Mouse (Mus musculus) granulocyte monocyte progenitor cell, adult 5-6 weeks (primary cell): ENCODE results near the gene Kdm2a. TPM values are rescaled to one million over a fixed set of nuclear protein-coding genes. Genes with fewer than 3 reads are reported as not detected.

Source experiments
- ATAC-seq: replicated peaks from 2 replicates; pipeline ENCODE4 v1.8.0; 2016; ENCODE audit warnings: mild to moderate bottlenecking, moderate TSS enrichment, inconsistent platforms; ENCODE audit not compliant: poor library complexity, severe bottlenecking
- total RNA-seq, 2 experiments: library from RNA; stranded (forward) in 1 of 2; stranded (reverse) in 1 of 2; fragments of 200-712, 200-1000 nt in 1 of 2; fragments of >200 nt in 1 of 2; fragmentation: Nextera tagmentation in 1 of 2; gene quantifications; 2 replicates each; pipeline ENCODE4 v1.2.3; 2014 to 2017

The Kdm2a gene
- total RNA-seq, 2 experiments from 2014 or later = 46.5 to 62.9 TPM

- ATAC-seq = 0 out of 2 replicates have a peak, but pooled peaks have one; percentile 5
These were observed 64.8 kb downstream of the Kdm2a start for GRCm38 (mm10) chr19:4333100-4333775.

- peak; percentile 23 for ATAC-seq
These were observed 65.4 kb downstream of the Kdm2a start for GRCm38 (mm10) chr19:4332653-4333052.

- ATAC-seq = no peak
These were observed 66.8 kb downstream of the Kdm2a start for GRCm38 (mm10) chr19:4331273-4331672.

DNA sequence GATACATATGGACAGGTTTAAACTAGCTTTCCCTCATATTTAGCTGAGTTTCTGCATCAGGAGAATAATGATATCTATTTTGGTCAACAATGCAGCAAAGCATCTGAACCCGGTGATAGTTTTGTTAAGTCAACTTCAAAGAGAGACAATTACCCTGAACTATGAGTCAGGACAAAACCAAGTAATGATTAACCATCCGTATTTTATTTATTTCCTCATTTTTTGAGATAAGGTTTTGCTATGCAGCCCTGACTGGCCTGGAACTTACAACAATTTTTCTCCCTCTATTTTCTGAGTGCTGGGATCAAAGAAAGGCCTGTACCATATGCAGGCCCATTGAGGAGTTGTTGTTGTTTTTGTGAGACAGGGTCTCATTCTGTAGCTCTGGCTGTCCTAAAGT is 67.5 kb downstream of the Kdm2a start:
- ATAC-seq = no peak

- ATAC-seq = no peak
These were observed 69.3 kb downstream of the Kdm2a start for GRCm38 (mm10) chr19:4328737-4329304.

- ATAC-seq = no peak
These were observed 71.2 kb downstream of the Kdm2a start for GRCm38 (mm10) chr19:4326881-4327280.

- ATAC-seq = no peak
These were observed 72.0 kb downstream of the Kdm2a start for GRCm38 (mm10) chr19:4326106-4326505.

DNA sequence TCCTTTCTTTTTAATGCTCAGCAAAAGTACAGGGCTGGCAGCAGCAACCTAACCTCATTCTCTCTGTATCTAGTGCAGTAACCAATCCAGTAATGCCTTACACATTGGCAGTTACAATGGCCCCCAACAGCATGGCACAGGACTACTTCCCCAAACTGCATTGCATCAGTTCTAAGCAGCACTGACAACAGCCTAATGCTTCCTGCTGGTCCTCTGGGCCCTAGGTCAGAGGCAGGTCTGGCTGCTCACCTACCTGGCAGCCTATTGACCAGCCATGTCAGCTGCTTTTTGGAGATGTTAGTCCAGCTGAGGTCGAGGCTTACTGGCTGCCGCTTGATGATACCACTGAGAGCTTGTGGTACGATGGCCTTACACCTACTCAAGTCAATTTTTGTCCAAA is 76.0 kb downstream of the Kdm2a start:
- ATAC-seq = peak; percentile 98

GRCm38 (mm10) chr19:4321622-4322021 is 76.5 kb downstream of the Kdm2a start:
- ATAC-seq = no peak

DNA sequence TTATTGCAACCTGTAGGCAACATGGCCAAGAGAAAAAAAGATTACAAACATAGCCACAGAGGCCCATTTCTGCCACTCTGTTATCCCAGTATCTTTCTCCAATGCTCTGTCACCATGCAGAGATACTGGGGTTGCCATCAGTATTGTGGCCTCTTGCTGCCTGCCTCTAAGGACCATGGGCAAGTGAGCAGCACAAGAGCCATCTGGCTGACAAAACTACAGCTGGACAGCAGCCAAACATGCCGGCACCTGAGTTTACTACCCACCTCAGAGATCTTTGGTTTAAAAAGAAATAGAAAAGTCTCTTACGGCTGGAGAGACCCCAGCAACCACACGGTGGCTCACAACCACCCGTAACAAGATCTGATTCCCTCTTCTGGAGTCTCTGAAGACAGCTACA is 78.8 kb downstream of the Kdm2a start:
- ATAC-seq = no peak

GRCm38 (mm10) chr19:4317181-4317580 is 80.9 kb downstream of the Kdm2a start:
- ATAC-seq = no peak

DNA sequence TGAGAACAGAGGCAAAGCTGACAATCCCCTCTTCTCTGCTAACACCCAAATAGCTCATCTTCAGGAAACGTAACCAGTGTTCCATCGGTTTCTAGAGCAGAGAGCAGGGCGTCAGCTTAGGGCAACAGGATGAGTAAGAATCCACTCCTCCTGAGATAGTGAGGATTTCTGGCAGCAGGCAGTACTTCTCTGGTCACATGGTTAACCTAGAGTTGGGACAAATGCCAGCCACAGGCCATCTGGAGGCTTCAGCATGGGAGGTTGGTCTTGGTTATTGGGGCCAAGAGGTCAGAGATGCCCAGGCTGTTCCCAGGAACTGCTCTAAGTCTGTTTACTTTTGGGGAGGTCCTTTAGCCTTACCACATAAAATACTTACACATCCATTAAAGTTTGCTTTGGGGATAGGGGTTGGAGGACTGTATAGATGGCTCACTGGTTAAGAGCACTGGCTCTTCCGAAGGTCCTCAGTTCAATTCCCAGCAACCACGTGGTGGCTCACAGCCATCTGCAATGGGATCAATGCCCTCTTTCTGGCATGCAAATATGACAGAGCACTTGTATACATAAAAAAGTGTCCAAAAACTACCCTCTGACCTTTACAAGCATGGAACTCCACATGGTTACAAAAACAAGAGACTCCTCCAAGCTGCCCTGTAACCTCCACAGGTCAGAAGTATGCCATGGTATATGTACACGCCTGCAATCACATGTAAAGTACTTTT is 82.7 kb downstream of the Kdm2a start:
- ATAC-seq = no peak

DNA sequence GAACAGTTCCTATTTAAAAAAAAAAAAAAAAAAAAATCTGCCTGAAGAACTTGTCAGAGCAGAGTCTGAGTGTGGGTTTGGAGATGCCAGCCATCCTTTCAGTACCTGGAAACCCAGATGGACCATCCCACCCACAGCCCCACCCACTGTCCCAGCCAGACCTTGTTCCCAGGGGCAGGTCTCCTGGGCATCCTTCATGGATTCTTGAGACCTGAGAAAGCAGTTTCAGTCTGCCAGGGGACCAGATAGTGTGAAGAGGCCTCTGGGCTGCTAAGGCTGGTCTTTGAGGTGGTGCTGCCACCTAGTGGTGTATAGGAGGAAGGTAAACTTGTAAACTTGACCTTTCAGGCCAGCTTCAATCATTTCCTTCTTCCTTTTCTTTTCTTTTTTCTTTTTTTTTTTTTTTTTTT is 88.3 kb downstream of the Kdm2a start:
- ATAC-seq = peak; percentile 53

DNA sequence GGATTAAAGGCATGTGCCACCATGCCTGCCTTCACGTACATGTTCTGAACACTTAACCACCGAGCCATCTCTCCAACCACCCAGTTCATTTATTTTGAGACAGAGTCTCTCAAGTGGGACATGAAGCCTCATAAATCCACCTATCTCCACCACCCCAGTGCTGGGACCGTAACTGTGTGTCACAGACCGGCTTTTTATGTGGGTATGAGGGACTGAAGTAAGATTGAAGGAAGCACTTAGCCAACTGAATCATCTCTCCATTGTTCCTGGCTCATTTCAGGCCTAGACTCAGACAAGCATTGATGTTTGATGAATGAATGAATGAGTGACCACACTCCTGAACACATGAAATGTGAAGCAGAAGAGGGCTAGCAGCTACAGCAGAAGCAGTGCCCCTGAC is 88.8 kb downstream of the Kdm2a start:
- no peak for ATAC-seq

GRCm38 (mm10) chr19:4306190-4306577 is 91.9 kb downstream of the Kdm2a start, which contains the start of gene Grk2:
Gene Grk2, minus strand, starts transcription at chr19:4306222.
- ATAC-seq = peak; percentile 12; the same call in 1 of the 2 replicates

DNA sequence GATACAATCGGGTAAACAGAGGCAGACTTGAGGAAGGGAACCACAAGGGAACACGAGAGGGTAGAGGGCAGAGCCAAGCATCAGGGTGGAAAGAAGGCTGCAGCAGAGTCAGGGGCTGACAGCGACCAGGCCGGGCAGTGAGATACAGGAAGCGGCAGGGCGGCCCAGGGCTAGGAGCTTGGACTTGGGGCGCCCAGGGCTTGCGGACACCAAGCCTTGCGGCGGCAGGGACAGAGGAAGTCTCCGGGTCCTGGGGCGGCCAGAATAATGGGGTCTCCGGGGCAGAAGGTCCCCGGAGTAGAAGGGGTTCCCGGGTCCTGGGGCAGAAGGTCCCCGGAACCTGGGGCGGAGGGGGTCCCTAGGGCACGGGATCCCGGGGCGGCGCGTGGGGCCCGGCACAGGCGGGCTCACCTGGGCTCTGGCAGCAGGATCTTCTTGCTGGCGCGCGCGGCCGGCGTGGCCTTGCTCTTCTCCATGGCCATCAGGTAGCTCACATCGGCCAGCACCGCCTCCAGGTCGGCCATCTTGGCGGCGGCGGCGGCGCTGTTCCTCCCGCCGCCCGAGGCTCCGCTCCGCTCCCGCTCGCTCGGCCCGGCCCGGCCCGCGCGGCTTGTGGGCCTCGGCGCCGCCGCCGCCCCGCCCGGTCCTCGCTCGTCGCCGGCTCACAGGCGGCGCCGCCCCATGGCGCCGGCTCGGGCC is 92.4 kb downstream of the Kdm2a start:
- no peak for ATAC-seq

DNA sequence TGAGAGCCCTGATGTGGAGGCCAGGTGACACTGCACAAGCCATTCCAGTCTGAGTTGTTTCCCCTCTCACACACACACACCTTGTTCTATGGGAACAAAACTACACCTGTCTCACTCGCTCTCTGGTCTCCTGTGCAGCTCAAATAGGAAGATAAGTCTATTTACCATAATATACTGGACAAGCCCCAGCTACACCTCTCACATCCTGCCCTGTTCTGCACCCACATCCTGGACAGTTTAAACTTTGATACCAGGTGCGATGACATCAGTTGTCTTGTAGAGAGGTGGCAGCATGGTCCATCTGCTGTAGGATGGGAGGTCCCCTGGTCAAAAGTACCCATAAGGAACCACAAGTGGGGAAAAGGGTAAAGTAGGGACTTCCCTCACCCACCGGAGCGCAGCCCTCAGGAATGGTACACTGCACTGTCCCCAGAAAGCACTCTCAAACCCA is 93.2 kb downstream of the Kdm2a start:
- ATAC-seq = no peak

DNA sequence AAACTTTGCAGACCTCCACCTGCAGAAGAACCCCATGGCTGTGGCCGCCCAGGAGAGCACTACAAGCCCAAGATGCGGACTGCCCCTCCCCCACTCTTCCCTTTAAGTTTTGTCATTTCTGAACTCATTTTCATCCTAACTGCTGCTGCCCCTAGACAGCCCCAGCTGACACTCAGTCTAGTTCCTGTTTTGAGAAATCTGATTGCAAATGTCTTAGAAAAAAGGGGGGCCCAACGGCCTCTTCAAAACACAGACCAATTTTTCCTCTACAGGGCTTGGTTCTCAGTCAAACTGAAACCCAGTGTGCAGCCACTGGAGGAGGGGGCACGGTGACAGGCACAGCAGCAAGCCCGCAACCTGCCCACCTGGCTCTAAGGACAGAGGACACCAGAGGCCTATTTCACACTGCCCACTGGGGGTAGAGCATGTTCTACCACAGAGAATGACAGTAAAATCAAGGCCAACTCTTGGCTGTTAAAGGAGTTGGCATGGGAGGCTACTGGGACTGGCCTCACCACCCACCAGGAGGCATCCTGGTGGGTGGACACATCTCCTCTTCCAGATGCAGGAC is 93.7 kb downstream of the Kdm2a start:
- peak; percentile 9 for ATAC-seq

- peak; percentile 18 for ATAC-seq
These were observed 94.5 kb downstream of the Kdm2a start for GRCm38 (mm10) chr19:4303640-4303995.

- ATAC-seq = no peak
These were observed 95.0 kb downstream of the Kdm2a start for GRCm38 (mm10) chr19:4302936-4303639.
